Mouse (Mus musculus) thymus, postnatal 4 days (tissue): ENCODE data around the gene Zbtb24.

Experiments
- DNase-seq: peaks from one replicate; pipeline ENCODE4 v3.0.0; 2021

The Zbtb24 gene

DNA sequence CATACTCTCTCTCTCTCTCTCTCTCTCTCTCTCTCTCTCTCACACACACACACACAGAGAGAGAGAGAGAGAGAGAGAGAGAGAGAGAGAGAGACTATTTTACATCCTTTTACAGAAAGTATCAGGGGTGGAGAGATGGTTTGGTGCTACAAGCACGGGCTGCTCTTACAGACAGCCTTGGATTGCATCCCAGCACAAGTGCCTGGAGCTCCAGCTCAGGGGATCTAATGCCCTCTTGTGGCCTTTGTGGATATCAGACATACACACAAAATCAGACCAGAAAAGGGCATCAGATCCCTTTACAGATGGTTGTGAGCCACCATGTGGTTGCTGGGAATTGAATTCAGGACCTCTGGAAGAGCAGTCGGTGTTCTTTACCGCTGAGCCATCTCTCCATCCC lies 55.3 kb downstream of the Zbtb24 start:
- peak; percentile 54 for DNase-seq

- DNase-seq, result peak; percentile 61
Measured at GRCm38 (mm10) chr10:41509160-41509559, 59.0 kb downstream of the Zbtb24 start.

DNA sequence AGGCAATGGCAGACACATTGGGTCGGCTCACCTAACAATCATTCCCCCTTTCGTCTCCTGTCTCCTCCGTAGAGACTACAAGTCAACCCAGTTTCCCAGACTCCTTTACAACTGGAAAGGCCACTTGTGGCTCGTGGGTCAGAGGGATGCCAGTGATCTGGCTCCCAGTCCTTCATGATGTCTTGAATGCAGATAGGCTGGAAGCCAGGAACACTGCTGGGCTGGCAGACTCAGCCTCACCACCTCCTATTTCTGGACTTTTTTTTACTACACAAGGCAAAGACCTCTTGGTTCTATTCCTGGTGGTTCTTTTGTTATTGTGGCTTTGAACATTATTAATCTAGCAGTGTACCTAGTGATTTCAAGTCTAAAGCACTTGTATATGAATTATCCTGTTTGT lies 64.1 kb downstream of the Zbtb24 start:
- DNase-seq, result no peak

DNA sequence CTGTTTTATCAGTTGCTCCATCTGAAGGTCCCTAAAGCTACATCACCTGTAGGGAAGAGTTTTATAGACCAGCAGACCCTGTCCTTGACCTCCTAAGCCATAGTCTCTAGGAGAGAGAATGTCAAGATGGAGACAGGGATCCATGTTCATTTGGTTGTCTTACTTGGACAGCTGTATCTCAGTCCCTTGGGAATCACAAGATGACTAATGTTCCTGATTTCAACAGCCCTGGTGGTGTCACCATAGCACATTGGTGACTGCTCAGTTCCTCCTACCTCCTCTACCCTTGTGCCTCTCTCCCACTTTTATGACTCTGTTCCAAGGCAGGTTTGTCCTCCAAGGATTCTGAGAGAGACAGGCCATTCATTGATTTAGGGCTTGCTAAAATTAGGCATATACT lies 64.7 kb downstream of the Zbtb24 start:
- DNase-seq, result no peak
